Mouse (Mus musculus) midbrain, embryonic 16.5 days (tissue): ENCODE measurements around the gene Otop1. TPM values are rescaled to one million over a fixed set of nuclear protein-coding genes. Genes with fewer than 3 reads are reported as not detected.

Experiments
- polyA plus RNA-seq: library from polyadenylated mRNA; unstranded; fragments of >200 nt; fragmentation: Nextera tagmentation; extraction: Ambion mirVana; gene quantifications from 2 replicates; pipeline ENCODE4 v1.2.1, GENCODE M21; 2015

Otop1 gene
- polyA plus RNA-seq, 1 experiment from 2014 or later: 0.11 TPM

Other genes starting within 250 kb of the Otop1 start
- gene Stx18, start 237.2 kb upstream of the Otop1 start, polyA plus RNA-seq: 31.8 and 32.6 TPM in 2 replicates
- 1,570 and 1,631 TPM in 2 replicates for gene Nsg1, start 116.1 kb upstream of the Otop1 start, polyA plus RNA-seq
- gene Zbtb49, start 55.5 kb upstream of the Otop1 start, polyA plus RNA-seq: 19.8 and 21.7 TPM in 2 replicates
- gene Lyar, start 55.5 kb upstream of the Otop1 start, polyA plus RNA-seq: 35.4 and 41.9 TPM in 2 replicates
- 92.9 and 94.6 TPM in 2 replicates for gene Tmem128, start 15.8 kb upstream of the Otop1 start, polyA plus RNA-seq
- gene Drd5, start 43.4 kb downstream of the Otop1 start, polyA plus RNA-seq: 0.82 and 0.90 TPM in 2 replicates
- 0.23 and 0.73 TPM in 2 replicates for gene Slc2a9, start 227.2 kb downstream of the Otop1 start, polyA plus RNA-seq